Comparison of ENCODE assay signal across 17 mouse cellular contexts in the genomic region with DNA sequence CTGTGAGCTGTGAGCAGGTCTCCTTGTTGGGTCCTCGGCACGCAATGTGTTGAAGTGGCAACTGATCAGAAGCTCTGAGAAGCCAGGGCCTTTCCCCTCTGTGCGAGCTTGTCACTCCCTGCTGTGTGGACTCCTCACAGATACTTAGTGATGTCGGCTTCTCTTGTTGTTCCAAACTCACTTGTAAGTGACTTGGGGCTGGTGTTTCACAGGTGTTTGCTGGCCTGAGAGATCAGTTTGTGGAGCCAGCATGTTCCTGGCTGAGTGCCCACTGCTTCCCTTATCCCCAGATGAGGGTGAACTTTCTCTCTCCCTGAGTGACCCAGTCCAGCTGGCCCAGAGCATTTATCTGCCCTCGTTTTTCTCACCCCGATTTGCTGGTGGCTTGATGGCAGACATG.
A peak's percentile ranks its signal among the peaks of the same experiment; 100 is the strongest.
DNase-seq lines count a peak whose midpoint lies in the region; ATAC-seq lines count a peak whose summit lies in the region.
"Had no signal": no experiment of that assay in that cellular context is flagged by ENCODE, and none has a peak within 500 bp of the region (broad histone marks: within the 10 kb centered on the region; RNA-seq: fewer than 3 reads in every experiment).

No protein-coding gene starts in this region.

- H3K9ac ChIP-seq in forebrain, embryonic 12.5 days, result peak overlapping the region; percentile 22; the same call in 1 of the 2 replicates
- H3K9ac ChIP-seq in forebrain, embryonic 16.5 days (replicated peaks; ENCODE audit: low read depth, low read length), result no peak overlapping the region
- H3K9ac ChIP-seq in forebrain, embryonic 15.5 days (replicated peaks), result no peak overlapping the region

- no peak for ATAC-seq in forebrain, embryonic 12.5 days (ENCODE audit: low FRiP score)
- ATAC-seq in forebrain, embryonic 16.5 days, result no peak
- no peak for ATAC-seq in forebrain, embryonic 15.5 days (replicated peaks)

- no peaks in the 10 kb centered on the region for H3K27me3 ChIP-seq in forebrain, embryonic 12.5 days
- no peaks in the 10 kb centered on the region for H3K27me3 ChIP-seq in forebrain, embryonic 16.5 days (replicated peaks; ENCODE audit: control insufficient read depth, insufficient read depth, low read length)
- H3K27me3 ChIP-seq in forebrain, embryonic 15.5 days, result no peaks in the 10 kb centered on the region
- H3K27me3 ChIP-seq: megakaryocyte, embryonic 14.5 days had no signal

- no peak overlapping the region for H3K4me2 ChIP-seq in forebrain, embryonic 12.5 days
- H3K4me2 ChIP-seq in forebrain, embryonic 16.5 days (ENCODE audit: low read length), result no peak overlapping the region
- no peak overlapping the region for H3K4me2 ChIP-seq in forebrain, embryonic 15.5 days (replicated peaks)

- peaks cover 25% of the 10 kb centered on the region for H3K4me1 ChIP-seq in forebrain, embryonic 12.5 days
- peaks cover 10% of the 10 kb centered on the region for H3K4me1 ChIP-seq in forebrain, embryonic 16.5 days (replicated peaks; ENCODE audit: control insufficient read depth, insufficient read depth, low read length)
- peaks cover 16% of the 10 kb centered on the region for H3K4me1 ChIP-seq in forebrain, embryonic 15.5 days
- H3K4me1 ChIP-seq: heart, embryonic 10.5 days; megakaryocyte, embryonic 14.5 days had no signal

- no peaks in the 10 kb centered on the region for H3K9me3 ChIP-seq in forebrain, embryonic 12.5 days
- H3K9me3 ChIP-seq in forebrain, embryonic 16.5 days (ENCODE audit: control insufficient read depth, low read length), result no peaks in the 10 kb centered on the region
- no peaks in the 10 kb centered on the region for H3K9me3 ChIP-seq in forebrain, embryonic 15.5 days
- H3K9me3 ChIP-seq: heart, embryonic 10.5 days had no signal

- peak; percentile 46 for DNase-seq in left cerebral cortex, postnatal 4 days
- no peak for DNase-seq in left cerebral cortex, postnatal 36 days (ENCODE audit: low spot score in 2 of 2)
- peak; percentile 22 for DNase-seq in retina, adult 2 months (ENCODE audit: low read depth, low spot score)
- DNase-seq in gastrocnemius, adult 8-10 months (ENCODE audit: low spot score in 2 of 2), result no peak
- no peak for DNase-seq in spleen, postnatal 4 days (ENCODE audit: low spot score in 2 of 2)
- DNase-seq: adrenal gland, adult 8-10 months; cerebellum, adult 18-20 months; gastrocnemius, postnatal 36 days; kidney, adult 2 months; lung, postnatal 14 days had no signal

- intact Hi-C loops in left cerebral cortex, postnatal 4 days (cut with DNase I), result no loop called here
- intact Hi-C loops in left cerebral cortex, postnatal 36 days (cut with DNase I), result no loop called here

- no peak overlapping the region for H3K4me3 ChIP-seq in forebrain, embryonic 12.5 days (replicated peaks)
- no peak overlapping the region for H3K4me3 ChIP-seq in forebrain, embryonic 16.5 days (replicated peaks; ENCODE audit: low read length)
- H3K4me3 ChIP-seq in forebrain, embryonic 15.5 days, result no peak overlapping the region
- H3K4me3 ChIP-seq: erythroblast, embryonic 14.5 days; heart, embryonic 10.5 days; megakaryocyte, embryonic 14.5 days; myocyte had no signal

- H3K27ac ChIP-seq in forebrain, embryonic 12.5 days, result peak overlapping the region; percentile 50; the same call in 1 of the 2 replicates
- no peak overlapping the region for H3K27ac ChIP-seq in forebrain, embryonic 16.5 days (ENCODE audit: low read length)
- peak overlapping the region; percentile 36; the same call in 1 of the 2 replicates for H3K27ac ChIP-seq in forebrain, embryonic 15.5 days (replicated peaks)
- H3K27ac ChIP-seq: heart, embryonic 10.5 days had no signal

- no peaks in the 10 kb centered on the region for H3K36me3 ChIP-seq in forebrain, embryonic 12.5 days (replicated peaks)
- no peaks in the 10 kb centered on the region for H3K36me3 ChIP-seq in forebrain, embryonic 16.5 days (ENCODE audit: control insufficient read depth, insufficient read depth)
- H3K36me3 ChIP-seq in forebrain, embryonic 15.5 days, result no peaks in the 10 kb centered on the region
- H3K36me3 ChIP-seq: heart, embryonic 10.5 days had no signal

- WGBS in forebrain, embryonic 12.5 days, result 32% methylated on average over 6 of the region's 6 CpGs
- 14% methylated on average over 6 of the region's 6 CpGs for WGBS in forebrain, embryonic 16.5 days
- WGBS in forebrain, embryonic 15.5 days, result 24% methylated on average over 6 of the region's 6 CpGs

Comparison
In these comparisons a context has a peak if more than half of its experiments do, and no peak if none do; other contexts are left out.
1. DNase-seq: peak in left cerebral cortex, postnatal 4 days (single experiment) and retina, adult 2 months (single experiment); none in left cerebral cortex, postnatal 36 days (0 of 2), gastrocnemius, adult 8-10 months (0 of 2) and spleen, postnatal 4 days (0 of 2).